Mouse (Mus musculus): ENCODE data around the gene Vav2.

The Vav2 gene

DNA sequence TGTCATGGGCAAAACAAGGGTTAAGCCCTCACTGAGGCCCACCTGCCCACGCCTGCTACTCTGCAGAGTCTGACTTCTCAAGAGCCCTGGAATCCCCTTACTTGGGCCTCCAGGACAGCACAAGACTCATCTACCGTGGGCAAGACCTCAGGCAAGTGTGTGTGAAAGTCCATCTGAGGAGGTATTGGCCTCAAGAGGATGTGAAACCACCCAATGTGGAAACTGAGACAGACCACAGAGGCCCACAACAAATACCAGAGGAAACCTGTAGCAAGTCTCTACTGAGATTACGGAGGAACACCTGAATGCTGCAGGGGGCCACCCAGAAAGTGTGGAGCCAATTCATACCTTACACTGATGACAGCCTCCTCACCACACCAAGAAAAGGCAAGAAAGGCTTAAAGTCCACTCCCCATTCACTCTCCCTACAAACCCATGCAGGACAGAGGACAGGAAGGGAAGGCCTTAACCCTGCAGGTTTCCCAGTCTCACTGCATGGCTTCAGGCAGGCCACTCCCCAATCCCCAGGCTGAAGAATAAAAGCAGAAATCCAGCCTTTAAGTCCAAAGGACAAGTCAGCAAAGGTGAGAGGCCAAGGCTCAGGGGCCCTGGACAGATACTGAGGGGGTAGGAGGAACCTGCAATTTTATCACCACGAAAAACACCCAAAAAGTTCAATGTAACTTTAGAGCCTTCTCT, 42.6 kb upstream of the Vav2 start:
- peaks cover 96% of the 10 kb centered on the region for H3K4me1 ChIP-seq (replicated peaks; ENCODE audit: low read depth, low read length)
- TF ChIP-seq CTCF (conservative IDR thresholded peaks at IDR 0.05; ENCODE audit: low read length) (no peak), NANOG (IDR thresholded peaks at IDR 0.05; ENCODE audit: borderline replicate concordance, low read length) (no peak), POU5F1 (IDR thresholded peaks at IDR 0.05; ENCODE audit: borderline replicate concordance, low read length) (no peak)
- H3K36me3 ChIP-seq (ENCODE audit: insufficient read depth, low read length) = peaks cover 95% of the 10 kb centered on the region

DNA sequence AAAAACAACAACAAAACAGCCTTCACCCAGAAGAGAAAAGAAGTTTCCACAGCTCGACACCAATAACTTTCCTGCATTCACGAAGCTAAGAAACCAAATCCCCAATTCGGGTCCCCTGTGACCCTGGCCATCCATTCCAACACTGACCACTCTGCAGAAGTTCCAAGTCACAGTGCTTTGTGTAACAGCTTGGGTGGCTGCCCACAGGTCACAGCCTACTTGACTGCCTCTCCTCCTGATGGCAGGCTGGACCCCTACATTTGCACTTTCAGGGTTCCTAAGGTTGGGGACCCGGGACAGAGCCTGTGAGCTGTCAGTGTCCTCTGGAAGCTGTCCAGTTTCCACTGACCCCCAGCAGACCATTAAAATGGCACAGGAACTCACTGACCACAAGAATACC, 36.1 kb upstream of the Vav2 start:
- Histone ChIP-seq H3K4me3 (replicated peaks; ENCODE audit: low read length) (no peak overlapping the region), H3K4me1 (replicated peaks; ENCODE audit: low read depth, low read length) (peaks cover 89% of the 10 kb centered on the region), H3K9me3 (ENCODE audit: low read length) (no peaks in the 10 kb centered on the region), H3K27me3 (ENCODE audit: insufficient read depth, low read length) (no peaks in the 10 kb centered on the region), H3K36me3 (ENCODE audit: insufficient read depth, low read length) (peaks cover 98% of the 10 kb centered on the region)
- TF ChIP-seq CTCF (conservative IDR thresholded peaks at IDR 0.05; ENCODE audit: low read length) (no peak), NANOG (IDR thresholded peaks at IDR 0.05; ENCODE audit: borderline replicate concordance, low read length) (no peak), POU5F1 (IDR thresholded peaks at IDR 0.05; ENCODE audit: borderline replicate concordance, low read length) (no peak)

More for the DNA sequence above, 42.6 kb upstream of the Vav2 start:
- Histone ChIP-seq H3K9me3 (ENCODE audit: low read length) (no peaks in the 10 kb centered on the region), H3K4me3 (replicated peaks; ENCODE audit: low read length) (no peak overlapping the region), H3K27me3 (ENCODE audit: insufficient read depth, low read length) (no peaks in the 10 kb centered on the region)

DNA sequence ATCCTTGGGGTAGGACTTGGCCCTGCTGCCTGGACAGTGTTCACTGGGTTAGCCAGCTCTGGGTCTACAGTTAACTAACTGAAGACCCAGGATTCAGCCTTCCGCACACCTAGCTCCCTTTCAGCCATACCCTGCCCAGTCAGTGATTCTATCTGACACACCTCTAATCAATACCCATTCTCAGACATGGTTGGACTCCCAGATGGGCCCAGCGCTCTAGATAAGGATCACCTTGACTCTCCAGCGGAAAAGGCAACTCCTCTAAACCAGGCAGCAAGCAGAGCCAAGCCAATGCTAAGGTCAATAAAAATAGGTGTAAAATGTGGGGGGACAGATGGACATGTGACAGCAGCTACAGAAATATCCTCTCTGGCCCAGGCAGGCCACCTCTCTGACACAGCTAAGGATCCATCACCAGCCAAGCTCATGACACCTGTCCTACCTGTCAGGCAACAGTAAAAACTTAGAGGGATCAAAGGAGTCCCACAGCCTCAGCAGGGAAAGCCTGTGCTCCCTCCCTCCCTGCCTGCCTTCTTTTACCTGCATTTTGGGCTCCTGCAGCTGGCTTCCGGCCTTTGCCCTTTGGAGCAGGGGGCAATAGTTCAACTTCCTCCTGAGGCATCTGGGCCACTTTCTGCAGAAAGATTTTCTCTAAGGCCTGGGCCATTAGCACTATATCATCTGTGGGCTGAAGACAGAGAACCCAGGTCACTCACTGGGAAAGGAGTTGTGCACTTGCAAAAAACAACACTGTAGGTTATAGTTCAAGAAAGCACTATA, 35.2 kb upstream of the Vav2 start:
- Histone ChIP-seq H3K36me3 (ENCODE audit: insufficient read depth, low read length) (peaks cover 98% of the 10 kb centered on the region), H3K9me3 (ENCODE audit: low read length) (no peaks in the 10 kb centered on the region), H3K4me1 (replicated peaks; ENCODE audit: low read depth, low read length) (peaks cover 89% of the 10 kb centered on the region), H3K27me3 (ENCODE audit: insufficient read depth, low read length) (no peaks in the 10 kb centered on the region), H3K4me3 (replicated peaks; ENCODE audit: low read length) (no peak overlapping the region)
- no peak for TF ChIP-seq POU5F1 (IDR thresholded peaks at IDR 0.05; ENCODE audit: borderline replicate concordance, low read length)
- TF ChIP-seq CTCF (conservative IDR thresholded peaks at IDR 0.05; ENCODE audit: low read length) = no peak
- TF ChIP-seq NANOG (IDR thresholded peaks at IDR 0.05; ENCODE audit: borderline replicate concordance, low read length) = no peak

DNA sequence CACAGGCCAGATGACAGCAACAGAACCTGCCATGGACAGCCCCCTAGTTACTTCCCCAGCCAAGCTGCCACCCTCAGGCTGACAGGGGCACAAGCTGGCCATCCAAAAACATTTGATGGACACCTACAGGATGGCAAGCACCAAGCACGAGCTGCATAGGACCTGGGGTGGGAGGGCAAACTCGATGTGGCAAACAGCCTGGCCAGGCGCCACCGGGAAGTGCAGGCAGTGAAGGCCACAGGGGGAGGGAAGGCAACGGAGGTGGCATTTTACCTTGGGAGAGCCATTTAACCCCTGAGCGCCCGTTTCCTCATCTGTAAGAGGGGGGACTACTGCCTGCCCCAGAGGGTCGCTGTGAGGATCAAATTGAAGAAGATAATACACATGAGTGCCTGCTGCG, 33.8 kb upstream of the Vav2 start:
- no peak overlapping the region for H3K4me3 ChIP-seq (replicated peaks; ENCODE audit: low read length)
- peaks cover 80% of the 10 kb centered on the region for H3K4me1 ChIP-seq (replicated peaks; ENCODE audit: low read depth, low read length)
- H3K9me3 ChIP-seq (ENCODE audit: low read length) = no peaks in the 10 kb centered on the region
- no peaks in the 10 kb centered on the region for H3K27me3 ChIP-seq (ENCODE audit: insufficient read depth, low read length)
- H3K36me3 ChIP-seq (ENCODE audit: insufficient read depth, low read length) = peaks cover 98% of the 10 kb centered on the region
- TF ChIP-seq POU5F1 (IDR thresholded peaks at IDR 0.05; ENCODE audit: borderline replicate concordance, low read length) (no peak), NANOG (IDR thresholded peaks at IDR 0.05; ENCODE audit: borderline replicate concordance, low read length) (no peak), CTCF (conservative IDR thresholded peaks at IDR 0.05; ENCODE audit: low read length) (no peak)

DNA sequence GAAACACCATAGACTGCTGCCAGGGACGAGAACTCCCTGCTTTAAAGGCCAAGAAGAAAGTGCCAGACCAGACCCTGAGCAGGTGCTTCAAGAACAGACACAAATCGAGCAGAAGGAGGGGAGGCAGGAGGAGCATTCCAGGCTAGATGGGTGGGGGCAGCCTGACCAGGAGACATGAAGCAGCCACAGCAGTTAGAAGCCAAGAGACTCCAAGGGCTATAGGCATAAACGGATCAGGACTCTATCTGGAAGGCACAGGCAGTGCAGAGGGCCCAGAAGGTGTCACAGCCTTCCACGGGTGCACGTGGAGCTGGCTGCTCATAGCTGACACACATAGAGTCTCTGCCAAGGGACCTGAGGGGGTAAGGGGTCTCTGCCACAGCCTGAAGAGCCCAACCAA, 33.3 kb upstream of the Vav2 start:
- Histone ChIP-seq H3K27me3 (ENCODE audit: insufficient read depth, low read length) (no peaks in the 10 kb centered on the region), H3K4me3 (replicated peaks; ENCODE audit: low read length) (0 out of 2 replicates have a peak overlapping the region, but pooled peaks have one; percentile 1), H3K9me3 (ENCODE audit: low read length) (no peaks in the 10 kb centered on the region), H3K36me3 (ENCODE audit: insufficient read depth, low read length) (peaks cover 98% of the 10 kb centered on the region), H3K4me1 (replicated peaks; ENCODE audit: low read depth, low read length) (peaks cover 80% of the 10 kb centered on the region)
- no peak for TF ChIP-seq CTCF (conservative IDR thresholded peaks at IDR 0.05; ENCODE audit: low read length)
- TF ChIP-seq POU5F1 (IDR thresholded peaks at IDR 0.05; ENCODE audit: borderline replicate concordance, low read length) = no peak
- TF ChIP-seq NANOG (IDR thresholded peaks at IDR 0.05; ENCODE audit: borderline replicate concordance, low read length) = no peak

DNA sequence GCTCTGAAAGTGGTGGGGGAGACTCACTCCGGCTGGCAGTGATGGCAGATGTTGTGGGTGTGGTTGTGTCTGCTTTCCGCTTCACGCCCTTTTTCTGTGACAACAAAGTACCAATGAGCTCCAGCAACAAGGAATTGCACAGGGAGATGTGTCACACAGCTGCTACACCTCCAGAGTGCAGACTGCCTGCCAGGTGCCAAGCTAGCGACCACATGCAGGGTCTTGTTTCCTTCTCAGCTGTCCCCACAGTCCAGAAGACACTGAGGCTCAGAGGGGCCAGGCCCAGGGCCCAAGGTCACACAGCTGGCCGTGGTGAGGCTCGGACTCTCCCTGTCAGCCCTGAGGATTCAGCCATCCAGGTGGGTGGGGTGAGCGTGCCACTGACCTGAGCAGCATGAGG, 32.9 kb upstream of the Vav2 start:
- H3K36me3 ChIP-seq (ENCODE audit: insufficient read depth, low read length) = peaks cover 99% of the 10 kb centered on the region
- H3K4me1 ChIP-seq (replicated peaks; ENCODE audit: low read depth, low read length) = peaks cover 80% of the 10 kb centered on the region
- H3K9me3 ChIP-seq (ENCODE audit: low read length) = no peaks in the 10 kb centered on the region
- 0 out of 2 replicates have a peak overlapping the region, but pooled peaks have one; percentile 1 for H3K4me3 ChIP-seq (replicated peaks; ENCODE audit: low read length)
- H3K27me3 ChIP-seq (ENCODE audit: insufficient read depth, low read length) = no peaks in the 10 kb centered on the region
- no peak for TF ChIP-seq CTCF (conservative IDR thresholded peaks at IDR 0.05; ENCODE audit: low read length)
- no peak for TF ChIP-seq NANOG (IDR thresholded peaks at IDR 0.05; ENCODE audit: borderline replicate concordance, low read length)
- no peak for TF ChIP-seq POU5F1 (IDR thresholded peaks at IDR 0.05; ENCODE audit: borderline replicate concordance, low read length)

DNA sequence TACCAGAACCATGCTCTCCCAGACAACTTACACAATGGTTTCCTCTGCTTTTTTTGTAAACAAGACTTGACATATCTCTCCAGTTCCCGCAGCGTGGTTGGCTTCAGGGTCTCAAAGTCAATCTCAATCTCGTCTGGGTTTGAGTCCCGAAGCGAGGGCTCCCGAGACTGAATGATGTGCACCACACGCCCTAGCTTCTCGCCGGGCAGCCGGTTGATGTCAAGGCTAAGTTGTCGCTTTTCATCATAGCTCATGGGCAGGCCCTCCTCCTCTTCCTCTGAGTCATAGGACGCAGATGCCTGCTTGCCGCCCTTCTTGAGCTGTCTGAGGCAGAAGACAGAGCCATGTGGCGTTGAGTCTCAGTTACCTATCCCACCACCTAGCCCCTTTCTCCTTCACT, 23.4 kb upstream of the Vav2 start:
- H3K9me3 ChIP-seq (ENCODE audit: low read length) = no peaks in the 10 kb centered on the region
- H3K36me3 ChIP-seq (ENCODE audit: insufficient read depth, low read length) = peaks cover 99% of the 10 kb centered on the region
- H3K4me1 ChIP-seq (replicated peaks; ENCODE audit: low read depth, low read length) = peaks cover 44% of the 10 kb centered on the region
- H3K4me3 ChIP-seq (replicated peaks; ENCODE audit: low read length) = no peak overlapping the region
- TF ChIP-seq NANOG (IDR thresholded peaks at IDR 0.05; ENCODE audit: borderline replicate concordance, low read length) (no peak), CTCF (conservative IDR thresholded peaks at IDR 0.05; ENCODE audit: low read length) (no peak), POU5F1 (IDR thresholded peaks at IDR 0.05; ENCODE audit: borderline replicate concordance, low read length) (no peak)
- H3K27me3 ChIP-seq (ENCODE audit: insufficient read depth, low read length) = no peaks in the 10 kb centered on the region

DNA sequence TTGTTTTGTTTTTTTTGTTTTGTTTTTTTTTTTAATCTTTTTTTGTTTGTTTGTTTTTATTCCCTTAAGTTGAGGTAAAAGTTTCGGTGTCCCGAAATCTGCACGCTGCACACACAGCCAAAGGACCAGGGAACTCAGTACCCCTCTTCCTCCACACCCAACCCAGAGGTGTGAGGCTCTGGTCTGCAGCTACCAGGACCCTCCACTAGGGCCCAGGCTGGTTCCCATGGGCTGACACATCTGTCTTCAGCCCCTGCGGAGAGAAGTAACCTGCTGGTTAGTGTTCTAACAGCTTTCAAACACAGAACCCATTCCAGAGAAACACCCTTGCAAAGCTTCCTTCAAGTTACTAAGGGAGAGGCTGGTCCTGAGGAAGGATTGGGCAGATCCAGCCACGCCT, 20.9 kb upstream of the Vav2 start:
- H3K4me1 ChIP-seq (replicated peaks; ENCODE audit: low read depth, low read length) = peaks cover 53% of the 10 kb centered on the region
- no peak overlapping the region for H3K4me3 ChIP-seq (replicated peaks; ENCODE audit: low read length)
- peaks cover 86% of the 10 kb centered on the region for H3K36me3 ChIP-seq (ENCODE audit: insufficient read depth, low read length)
- TF ChIP-seq NANOG (IDR thresholded peaks at IDR 0.05; ENCODE audit: borderline replicate concordance, low read length) (no peak), CTCF (conservative IDR thresholded peaks at IDR 0.05; ENCODE audit: low read length) (peak; percentile 46)
- no peaks in the 10 kb centered on the region for H3K9me3 ChIP-seq (ENCODE audit: low read length)
- no peaks in the 10 kb centered on the region for H3K27me3 ChIP-seq (ENCODE audit: insufficient read depth, low read length)
